Mouse (Mus musculus): ENCODE measurements at regions not wholly inside any gene's neighbourhood (a gene's known extent, or its start where the extent isn't known, plus 50 kb on each side); places are given as distances from the start of the nearest gene placed in this dataset.

- Histone ChIP-seq H3K27ac (no peak overlapping the region), H3K9me3 (no peaks in the 10 kb centered on the region), H3K9ac (no peak overlapping the region), H3K36me3 (no peaks in the 10 kb centered on the region), H3K4me1 (no peaks in the 10 kb centered on the region), H3K4me2 (no peak overlapping the region), H3K27me3 (peaks cover 11% of the 10 kb centered on the region), H3K4me3 (no peak overlapping the region)
- no peak for ATAC-seq (ENCODE audit: insufficient number of reproducible peaks, insufficient read depth, low FRiP score, low TSS enrichment, low read depth)
- WGBS: 17% methylated on average over 8 of the region's 8 CpGs
These were observed 277.7 kb upstream of the Prox1 start for GRCm38 (mm10) chr1:190448263-190448662.

GRCm38 (mm10) chr1:190447253-190447652 is 276.7 kb upstream of the Prox1 start:
- no peak overlapping the region for H3K9ac ChIP-seq
- H3K36me3 ChIP-seq: no peaks in the 10 kb centered on the region
- H3K4me3 ChIP-seq: no peak overlapping the region
- no peaks in the 10 kb centered on the region for H3K9me3 ChIP-seq
- H3K4me2 ChIP-seq: no peak overlapping the region
- no peaks in the 10 kb centered on the region for H3K4me1 ChIP-seq
- peaks cover 11% of the 10 kb centered on the region for H3K27me3 ChIP-seq
- no peak for ATAC-seq (ENCODE audit: insufficient number of reproducible peaks, insufficient read depth, low FRiP score, low TSS enrichment, low read depth)
- H3K27ac ChIP-seq: no peak overlapping the region
- 70% methylated on average over 7 of the region's 7 CpGs for WGBS

GRCm38 (mm10) chr1:190446676-190447075 is 276.2 kb upstream of the Prox1 start:
- H3K27me3 ChIP-seq: peaks cover 11% of the 10 kb centered on the region
- 83% methylated on average over 5 of the region's 5 CpGs for WGBS

GRCm38 (mm10) chr1:190444366-190444765 is 273.9 kb upstream of the Prox1 start:
- ATAC-seq (ENCODE audit: insufficient number of reproducible peaks, insufficient read depth, low FRiP score, low TSS enrichment, low read depth): no peak
- Histone ChIP-seq H3K36me3 (no peaks in the 10 kb centered on the region), H3K4me2 (no peak overlapping the region), H3K4me1 (no peaks in the 10 kb centered on the region), H3K9me3 (no peaks in the 10 kb centered on the region), H3K27me3 (peaks cover 11% of the 10 kb centered on the region), H3K27ac (no peak overlapping the region), H3K9ac (no peak overlapping the region), H3K4me3 (no peak overlapping the region)
- 65% methylated on average over 9 of the region's 9 CpGs for WGBS

More at GRCm38 (mm10) chr1:190446676-190447075, 276.2 kb upstream of the Prox1 start:
- ATAC-seq (ENCODE audit: insufficient number of reproducible peaks, insufficient read depth, low FRiP score, low TSS enrichment, low read depth): no peak
- no peaks in the 10 kb centered on the region for H3K36me3 ChIP-seq
- no peak overlapping the region for H3K27ac ChIP-seq
- H3K4me1 ChIP-seq: no peaks in the 10 kb centered on the region
- H3K4me2 ChIP-seq: no peak overlapping the region
- no peaks in the 10 kb centered on the region for H3K9me3 ChIP-seq
- H3K4me3 ChIP-seq: no peak overlapping the region
- H3K9ac ChIP-seq: no peak overlapping the region

GRCm38 (mm10) chr1:190443234-190443633 is 272.7 kb upstream of the Prox1 start:
- 91% methylated on average over 3 of the region's 3 CpGs for WGBS
- Histone ChIP-seq H3K27me3 (peaks cover 9% of the 10 kb centered on the region), H3K27ac (no peak overlapping the region), H3K4me3 (no peak overlapping the region), H3K4me1 (no peaks in the 10 kb centered on the region), H3K36me3 (no peaks in the 10 kb centered on the region), H3K9ac (no peak overlapping the region), H3K4me2 (no peak overlapping the region), H3K9me3 (no peaks in the 10 kb centered on the region)
- ATAC-seq (ENCODE audit: insufficient number of reproducible peaks, insufficient read depth, low FRiP score, low TSS enrichment, low read depth): no peak

- Histone ChIP-seq H3K4me1 (no peaks in the 10 kb centered on the region), H3K27me3 (no peaks in the 10 kb centered on the region; the same call in 1 of the 2 replicates), H3K9ac (no peak overlapping the region), H3K4me2 (no peak overlapping the region), H3K9me3 (no peaks in the 10 kb centered on the region), H3K36me3 (no peaks in the 10 kb centered on the region), H3K4me3 (no peak overlapping the region), H3K27ac (no peak overlapping the region)
- 72% methylated on average over 4 of the region's 4 CpGs for WGBS
- no peak for ATAC-seq (ENCODE audit: insufficient number of reproducible peaks, insufficient read depth, low FRiP score, low TSS enrichment, low read depth)
These were observed 271.7 kb upstream of the Prox1 start for GRCm38 (mm10) chr1:190442166-190442565.

GRCm38 (mm10) chr1:190438789-190439188 is 268.3 kb upstream of the Prox1 start:
- no peaks in the 10 kb centered on the region for H3K36me3 ChIP-seq
- no peaks in the 10 kb centered on the region for H3K9me3 ChIP-seq
- no peak overlapping the region for H3K4me3 ChIP-seq
- H3K27ac ChIP-seq: no peak overlapping the region
- ATAC-seq (ENCODE audit: insufficient number of reproducible peaks, insufficient read depth, low FRiP score, low TSS enrichment, low read depth): no peak
- H3K4me1 ChIP-seq: no peaks in the 10 kb centered on the region
- no peaks in the 10 kb centered on the region for H3K27me3 ChIP-seq
- H3K4me2 ChIP-seq: no peak overlapping the region
- no peak overlapping the region for H3K9ac ChIP-seq
- 66% methylated on average over 2 of the region's 2 CpGs for WGBS

- Histone ChIP-seq H3K36me3 (no peaks in the 10 kb centered on the region), H3K27me3 (no peaks in the 10 kb centered on the region), H3K4me3 (no peak overlapping the region), H3K4me1 (no peaks in the 10 kb centered on the region), H3K4me2 (no peak overlapping the region), H3K27ac (no peak overlapping the region), H3K9me3 (no peaks in the 10 kb centered on the region), H3K9ac (no peak overlapping the region)
- no peak for ATAC-seq (ENCODE audit: insufficient number of reproducible peaks, insufficient read depth, low FRiP score, low TSS enrichment, low read depth)
- WGBS: 81% methylated on average over 9 of the region's 9 CpGs
These were observed 252.4 kb upstream of the Prox1 start for GRCm38 (mm10) chr1:190422874-190423273.

GRCm38 (mm10) chr1:190419709-190420108 is 249.2 kb upstream of the Prox1 start:
- H3K4me3 ChIP-seq: no peak overlapping the region
- no peaks in the 10 kb centered on the region for H3K27me3 ChIP-seq
- H3K9ac ChIP-seq: no peak overlapping the region
- H3K27ac ChIP-seq: no peak overlapping the region
- no peaks in the 10 kb centered on the region for H3K36me3 ChIP-seq
- H3K9me3 ChIP-seq: no peaks in the 10 kb centered on the region
- no peaks in the 10 kb centered on the region for H3K4me1 ChIP-seq
- WGBS: 78% methylated on average over 13 of the region's 13 CpGs
- no peak overlapping the region for H3K4me2 ChIP-seq
- ATAC-seq (ENCODE audit: insufficient number of reproducible peaks, insufficient read depth, low FRiP score, low TSS enrichment, low read depth): no peak

- H3K4me1 ChIP-seq: no peaks in the 10 kb centered on the region
- 12% methylated on average over 11 of the region's 11 CpGs for WGBS
- H3K4me2 ChIP-seq: no peak overlapping the region
- H3K4me3 ChIP-seq: no peak overlapping the region
- no peak for ATAC-seq (ENCODE audit: insufficient number of reproducible peaks, insufficient read depth, low FRiP score, low TSS enrichment, low read depth)
- no peak overlapping the region for H3K27ac ChIP-seq
- H3K9me3 ChIP-seq: no peaks in the 10 kb centered on the region
- no peak overlapping the region for H3K9ac ChIP-seq
- H3K36me3 ChIP-seq: no peaks in the 10 kb centered on the region
- H3K27me3 ChIP-seq: no peaks in the 10 kb centered on the region
These were observed 246.8 kb upstream of the Prox1 start for GRCm38 (mm10) chr1:190417326-190417725.

GRCm38 (mm10) chr1:190411756-190412155 is 241.2 kb upstream of the Prox1 start:
- H3K4me1 ChIP-seq: no peaks in the 10 kb centered on the region
- no peaks in the 10 kb centered on the region for H3K9me3 ChIP-seq
- 84% methylated on average over 5 of the region's 5 CpGs for WGBS
- H3K27ac ChIP-seq: no peak overlapping the region
- no peaks in the 10 kb centered on the region for H3K27me3 ChIP-seq
- no peak overlapping the region for H3K4me3 ChIP-seq
- H3K9ac ChIP-seq: no peak overlapping the region
- H3K36me3 ChIP-seq: no peaks in the 10 kb centered on the region
- no peak for ATAC-seq (ENCODE audit: insufficient number of reproducible peaks, insufficient read depth, low FRiP score, low TSS enrichment, low read depth)
- no peak overlapping the region for H3K4me2 ChIP-seq

GRCm38 (mm10) chr1:190403335-190403734 is 232.8 kb upstream of the Prox1 start:
- no peaks in the 10 kb centered on the region for H3K27me3 ChIP-seq
- WGBS: 73% methylated on average over 12 of the region's 12 CpGs

GRCm38 (mm10) chr1:190398308-190398707 is 227.8 kb upstream of the Prox1 start:
- no peak overlapping the region for H3K27ac ChIP-seq
- H3K4me1 ChIP-seq: no peaks in the 10 kb centered on the region
- 63% methylated on average over 6 of the region's 6 CpGs for WGBS

More at GRCm38 (mm10) chr1:190403335-190403734, 232.8 kb upstream of the Prox1 start:
- ATAC-seq (ENCODE audit: insufficient number of reproducible peaks, insufficient read depth, low FRiP score, low TSS enrichment, low read depth): no peak
- Histone ChIP-seq H3K4me3 (no peak overlapping the region), H3K36me3 (no peaks in the 10 kb centered on the region), H3K9ac (no peak overlapping the region), H3K4me1 (no peaks in the 10 kb centered on the region), H3K27ac (no peak overlapping the region), H3K9me3 (0 out of 2 replicates have a peak, but pooled peaks cover 2% of the 10 kb centered on the region), H3K4me2 (no peak overlapping the region)

More at GRCm38 (mm10) chr1:190398308-190398707, 227.8 kb upstream of the Prox1 start:
- H3K4me3 ChIP-seq: no peak overlapping the region
- no peak for ATAC-seq (ENCODE audit: insufficient number of reproducible peaks, insufficient read depth, low FRiP score, low TSS enrichment, low read depth)
- H3K4me2 ChIP-seq: no peak overlapping the region
- H3K27me3 ChIP-seq: no peaks in the 10 kb centered on the region
- H3K9ac ChIP-seq: no peak overlapping the region
- no peaks in the 10 kb centered on the region for H3K36me3 ChIP-seq
- H3K9me3 ChIP-seq: no peaks in the 10 kb centered on the region

Measured in embryonic facial prominence, embryonic 13.5 days (tissue).